Mouse (Mus musculus): Measurements from ENCODE around the gene Cdyl. TPM values are rescaled to one million over a fixed set of nuclear protein-coding genes. Genes with fewer than 3 reads are reported as not detected.
A peak's percentile ranks its signal among the peaks of the same experiment; 100 is the strongest.

Cdyl gene
- polyA plus RNA-seq, 1 experiment from 2014 or later = 3.4 TPM

GRCm38 (mm10) chr13:35765817-35766216 lies 106.2 kb downstream of the Cdyl start:
- H3K27me3 ChIP-seq (replicated peaks; ENCODE audit: control insufficient read depth, insufficient read depth, low read length) = no peaks in the 10 kb centered on the region
- no peak overlapping the region for H3K4me2 ChIP-seq (ENCODE audit: low read depth, low read length)
- peak; percentile 77 for ATAC-seq
- no peak overlapping the region for H3K9ac ChIP-seq (ENCODE audit: low read depth, low read length)
- H3K36me3 ChIP-seq (ENCODE audit: control insufficient read depth, insufficient read depth, low read length) = no peaks in the 10 kb centered on the region
- 13% methylated on average over 2 of the region's 2 CpGs for WGBS
- no peak overlapping the region for H3K4me3 ChIP-seq (ENCODE audit: low read length)
- H3K9me3 ChIP-seq (ENCODE audit: control insufficient read depth, low read length) = no peaks in the 10 kb centered on the region
- H3K27ac ChIP-seq (ENCODE audit: low read length) = no peak overlapping the region
- peaks cover 7% of the 10 kb centered on the region; the same call in 1 of the 2 replicates for H3K4me1 ChIP-seq (ENCODE audit: control insufficient read depth, insufficient read depth, low read length)

- 61% methylated on average over 2 of the region's 2 CpGs for WGBS
- no peak for ATAC-seq
- Histone ChIP-seq H3K4me1 (ENCODE audit: control insufficient read depth, insufficient read depth, low read length) (peaks cover 11% of the 10 kb centered on the region), H3K27ac (ENCODE audit: low read length) (no peak overlapping the region), H3K9me3 (ENCODE audit: control insufficient read depth, low read length) (no peaks in the 10 kb centered on the region), H3K4me2 (ENCODE audit: low read depth, low read length) (no peak overlapping the region), H3K36me3 (ENCODE audit: control insufficient read depth, insufficient read depth, low read length) (no peaks in the 10 kb centered on the region), H3K4me3 (ENCODE audit: low read length) (no peak overlapping the region), H3K9ac (ENCODE audit: low read depth, low read length) (no peak overlapping the region), H3K27me3 (replicated peaks; ENCODE audit: control insufficient read depth, insufficient read depth, low read length) (no peaks in the 10 kb centered on the region)
Observed at GRCm38 (mm10) chr13:35769673-35770072, 110.0 kb downstream of the Cdyl start.

- no peaks in the 10 kb centered on the region for H3K9me3 ChIP-seq (ENCODE audit: control insufficient read depth, low read length)
- no peak overlapping the region for H3K4me3 ChIP-seq (ENCODE audit: low read length)
- H3K4me2 ChIP-seq (ENCODE audit: low read depth, low read length) = no peak overlapping the region
- H3K27ac ChIP-seq (ENCODE audit: low read length) = no peak overlapping the region
- peaks cover 10% of the 10 kb centered on the region for H3K4me1 ChIP-seq (ENCODE audit: control insufficient read depth, insufficient read depth, low read length)
- no peaks in the 10 kb centered on the region for H3K27me3 ChIP-seq (replicated peaks; ENCODE audit: control insufficient read depth, insufficient read depth, low read length)
- WGBS = 84% methylated on average over 9 of the region's 9 CpGs
- no peaks in the 10 kb centered on the region for H3K36me3 ChIP-seq (ENCODE audit: control insufficient read depth, insufficient read depth, low read length)
- H3K9ac ChIP-seq (ENCODE audit: low read depth, low read length) = no peak overlapping the region
- no peak for ATAC-seq
Observed at GRCm38 (mm10) chr13:35770421-35770820, 110.8 kb downstream of the Cdyl start.

DNA sequence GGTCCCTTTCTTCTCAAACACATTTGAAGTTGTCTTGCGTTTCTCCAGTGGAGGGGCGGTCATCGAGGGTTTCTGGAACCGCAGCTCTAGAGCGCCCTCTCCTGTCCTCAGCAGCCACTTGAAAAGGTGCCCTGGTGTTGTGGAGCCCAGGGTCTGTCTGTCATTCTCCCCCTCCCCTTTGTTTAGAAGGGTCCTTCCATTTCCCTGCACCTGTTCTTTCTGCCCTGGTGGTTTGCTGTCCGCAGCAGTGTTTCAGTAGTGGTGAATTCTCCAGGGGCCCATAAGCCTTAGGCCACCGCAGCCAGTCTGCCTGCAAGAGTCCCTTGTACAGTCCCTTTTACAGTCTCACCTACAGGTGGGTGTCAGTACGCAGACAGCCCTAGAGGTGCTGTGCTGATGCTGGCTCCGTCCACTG lies 112.3 kb downstream of the Cdyl start:
- Histone ChIP-seq H3K27me3 (replicated peaks; ENCODE audit: control insufficient read depth, insufficient read depth, low read length) (no peaks in the 10 kb centered on the region), H3K36me3 (ENCODE audit: control insufficient read depth, insufficient read depth, low read length) (no peaks in the 10 kb centered on the region), H3K4me3 (ENCODE audit: low read length) (no peak overlapping the region), H3K4me2 (ENCODE audit: low read depth, low read length) (no peak overlapping the region), H3K9ac (ENCODE audit: low read depth, low read length) (no peak overlapping the region), H3K27ac (ENCODE audit: low read length) (no peak overlapping the region), H3K9me3 (ENCODE audit: control insufficient read depth, low read length) (no peaks in the 10 kb centered on the region), H3K4me1 (ENCODE audit: control insufficient read depth, insufficient read depth, low read length) (peaks cover 4% of the 10 kb centered on the region)
- no peak for ATAC-seq
- 72% methylated on average over 9 of the region's 9 CpGs for WGBS

DNA sequence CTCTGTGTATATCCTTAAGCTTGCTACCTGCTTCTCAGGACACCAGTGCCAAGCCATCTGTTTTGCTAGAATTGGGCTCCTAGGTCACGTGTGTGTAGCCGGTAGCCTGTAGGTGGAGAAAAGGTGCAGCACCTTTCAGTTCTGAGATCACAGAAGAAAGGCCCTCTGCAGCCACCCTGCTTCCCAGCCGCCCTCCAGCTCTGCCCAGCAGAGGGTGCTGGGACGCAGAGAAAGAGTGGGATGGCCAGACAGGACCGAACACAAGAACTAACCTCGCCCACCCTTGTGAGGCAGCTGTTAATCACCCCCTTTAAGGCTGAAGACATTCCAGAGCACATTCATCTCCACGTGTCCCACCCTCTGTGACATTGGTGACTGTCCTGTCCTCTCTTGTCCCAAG lies 114.1 kb downstream of the Cdyl start:
- Histone ChIP-seq H3K4me1 (ENCODE audit: control insufficient read depth, insufficient read depth, low read length) (peaks cover 4% of the 10 kb centered on the region), H3K9me3 (ENCODE audit: control insufficient read depth, low read length) (no peaks in the 10 kb centered on the region), H3K4me2 (ENCODE audit: low read depth, low read length) (no peak overlapping the region), H3K4me3 (ENCODE audit: low read length) (no peak overlapping the region), H3K36me3 (ENCODE audit: control insufficient read depth, insufficient read depth, low read length) (no peaks in the 10 kb centered on the region), H3K9ac (ENCODE audit: low read depth, low read length) (no peak overlapping the region), H3K27me3 (replicated peaks; ENCODE audit: control insufficient read depth, insufficient read depth, low read length) (no peaks in the 10 kb centered on the region), H3K27ac (ENCODE audit: low read length) (no peak overlapping the region)
- WGBS = 66% methylated on average over 7 of the region's 7 CpGs
- peak; percentile 27; the same call in 1 of the 2 replicates for ATAC-seq

GRCm38 (mm10) chr13:35776123-35776522 lies 116.5 kb downstream of the Cdyl start:
- Histone ChIP-seq H3K4me3 (ENCODE audit: low read length) (no peak overlapping the region), H3K36me3 (ENCODE audit: control insufficient read depth, insufficient read depth, low read length) (no peaks in the 10 kb centered on the region), H3K4me2 (ENCODE audit: low read depth, low read length) (no peak overlapping the region), H3K4me1 (ENCODE audit: control insufficient read depth, insufficient read depth, low read length) (peaks cover 4% of the 10 kb centered on the region), H3K27me3 (replicated peaks; ENCODE audit: control insufficient read depth, insufficient read depth, low read length) (no peaks in the 10 kb centered on the region), H3K27ac (ENCODE audit: low read length) (no peak overlapping the region), H3K9ac (ENCODE audit: low read depth, low read length) (no peak overlapping the region), H3K9me3 (ENCODE audit: control insufficient read depth, low read length) (no peaks in the 10 kb centered on the region)
- ATAC-seq = no peak
- WGBS = 88% methylated on average over 7 of the region's 7 CpGs

- no peaks in the 10 kb centered on the region; the same call in 1 of the 2 replicates for H3K36me3 ChIP-seq (ENCODE audit: control insufficient read depth, insufficient read depth, low read length)
- no peaks in the 10 kb centered on the region for H3K9me3 ChIP-seq (ENCODE audit: control insufficient read depth, low read length)
- H3K27me3 ChIP-seq (replicated peaks; ENCODE audit: control insufficient read depth, insufficient read depth, low read length) = no peaks in the 10 kb centered on the region
- no peak overlapping the region for H3K27ac ChIP-seq (ENCODE audit: low read length)
- no peak overlapping the region for H3K9ac ChIP-seq (ENCODE audit: low read depth, low read length)
- H3K4me3 ChIP-seq (ENCODE audit: low read length) = no peak overlapping the region
- ATAC-seq = no peak
- H3K4me1 ChIP-seq (ENCODE audit: control insufficient read depth, insufficient read depth, low read length) = no peaks in the 10 kb centered on the region; the same call in 1 of the 2 replicates
- H3K4me2 ChIP-seq (ENCODE audit: low read depth, low read length) = no peak overlapping the region
- 79% methylated on average over 3 of the region's 3 CpGs for WGBS
Observed at GRCm38 (mm10) chr13:35780714-35781113, 121.1 kb downstream of the Cdyl start.

DNA sequence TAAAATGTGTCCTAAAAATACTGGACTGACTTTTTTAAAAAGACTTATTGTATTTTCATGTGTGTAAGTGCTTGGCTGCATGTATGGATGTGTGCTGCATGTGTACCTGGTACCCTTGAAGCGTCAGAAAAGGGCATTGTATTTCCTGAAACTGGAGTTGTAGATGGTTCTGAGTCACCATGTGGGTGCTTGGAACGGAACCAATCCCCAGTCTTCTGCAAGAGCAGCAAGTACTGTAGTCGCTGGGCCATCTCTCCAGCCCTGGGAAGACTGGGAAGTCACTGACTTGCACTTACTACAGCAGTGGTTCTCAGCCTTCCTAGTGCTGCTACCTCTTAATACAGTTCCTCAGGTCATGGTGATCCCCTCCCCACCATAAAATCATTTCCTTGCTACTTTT lies 122.1 kb downstream of the Cdyl start:
- Histone ChIP-seq H3K27me3 (replicated peaks; ENCODE audit: control insufficient read depth, insufficient read depth, low read length) (no peaks in the 10 kb centered on the region), H3K4me1 (ENCODE audit: control insufficient read depth, insufficient read depth, low read length) (no peaks in the 10 kb centered on the region; the same call in 1 of the 2 replicates), H3K4me2 (ENCODE audit: low read depth, low read length) (no peak overlapping the region), H3K27ac (ENCODE audit: low read length) (no peak overlapping the region), H3K9ac (ENCODE audit: low read depth, low read length) (no peak overlapping the region), H3K4me3 (ENCODE audit: low read length) (no peak overlapping the region), H3K36me3 (ENCODE audit: control insufficient read depth, insufficient read depth, low read length) (no peaks in the 10 kb centered on the region; the same call in 1 of the 2 replicates), H3K9me3 (ENCODE audit: control insufficient read depth, low read length) (no peaks in the 10 kb centered on the region)
- ATAC-seq = no peak
- 62% methylated on average over 3 of the region's 3 CpGs for WGBS

- H3K36me3 ChIP-seq (ENCODE audit: control insufficient read depth, insufficient read depth, low read length) = no peaks in the 10 kb centered on the region; the same call in 1 of the 2 replicates
- 89% methylated on average over 2 of the region's 2 CpGs for WGBS
- no peaks in the 10 kb centered on the region for H3K27me3 ChIP-seq (replicated peaks; ENCODE audit: control insufficient read depth, insufficient read depth, low read length)
- H3K9ac ChIP-seq (ENCODE audit: low read depth, low read length) = no peak overlapping the region
- H3K4me3 ChIP-seq (ENCODE audit: low read length) = no peak overlapping the region
- H3K4me2 ChIP-seq (ENCODE audit: low read depth, low read length) = no peak overlapping the region
- H3K4me1 ChIP-seq (ENCODE audit: control insufficient read depth, insufficient read depth, low read length) = no peaks in the 10 kb centered on the region; the same call in 1 of the 2 replicates
- no peaks in the 10 kb centered on the region for H3K9me3 ChIP-seq (ENCODE audit: control insufficient read depth, low read length)
- no peak overlapping the region for H3K27ac ChIP-seq (ENCODE audit: low read length)
- peak; percentile 60; the same call in 1 of the 2 replicates for ATAC-seq
Observed at GRCm38 (mm10) chr13:35782949-35783348, 123.3 kb downstream of the Cdyl start.

GRCm38 (mm10) chr13:35783576-35783975 lies 123.9 kb downstream of the Cdyl start:
- ATAC-seq = no peak
- Histone ChIP-seq H3K4me3 (ENCODE audit: low read length) (no peak overlapping the region), H3K4me1 (ENCODE audit: control insufficient read depth, insufficient read depth, low read length) (no peaks in the 10 kb centered on the region; the same call in 1 of the 2 replicates), H3K4me2 (ENCODE audit: low read depth, low read length) (no peak overlapping the region), H3K27ac (ENCODE audit: low read length) (no peak overlapping the region), H3K27me3 (replicated peaks; ENCODE audit: control insufficient read depth, insufficient read depth, low read length) (no peaks in the 10 kb centered on the region), H3K9me3 (ENCODE audit: control insufficient read depth, low read length) (no peaks in the 10 kb centered on the region), H3K9ac (ENCODE audit: low read depth, low read length) (no peak overlapping the region), H3K36me3 (ENCODE audit: control insufficient read depth, insufficient read depth, low read length) (no peaks in the 10 kb centered on the region; the same call in 1 of the 2 replicates)
- whole genome bisulfite sequencing = 81% methylated on average over 6 of the region's 6 CpGs

Measured in intestine, embryonic 16.5 days (tissue).